Mouse (Mus musculus): ENCODE data around the gene 4933416C03Rik.

4933416C03Rik gene

DNA sequence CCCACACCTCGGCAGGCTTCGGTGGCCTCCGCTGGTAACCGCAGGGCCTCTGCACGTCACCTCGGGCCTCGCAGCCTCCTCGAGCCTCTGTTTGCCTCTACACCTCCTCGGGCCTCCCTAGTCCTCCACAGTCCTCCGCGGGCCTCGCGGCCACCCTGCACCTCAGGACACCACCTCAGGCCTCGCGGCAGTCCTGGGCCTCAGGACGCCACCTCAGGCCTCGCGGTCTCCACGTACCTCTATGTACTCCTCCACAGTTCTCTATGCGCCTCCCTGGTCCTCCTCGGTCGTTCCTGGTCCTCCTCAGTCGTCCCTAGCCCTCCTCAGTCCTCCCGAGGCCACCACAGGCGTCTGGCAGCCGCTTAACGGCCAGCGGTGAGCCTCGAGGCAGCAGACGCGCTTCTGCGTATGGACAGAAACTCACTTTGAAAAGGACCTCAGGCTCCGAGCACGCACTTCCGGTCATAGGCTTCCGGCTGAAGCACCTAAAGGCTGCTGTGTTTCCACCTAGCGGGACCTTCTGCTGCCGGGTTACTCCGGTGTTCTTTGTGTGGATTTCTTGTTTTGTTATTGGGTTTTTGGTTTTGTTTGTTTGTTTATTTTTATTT, at the start of gene 4933416C03Rik:
Gene 4933416C03Rik, minus strand, starts transcription at position 51 of the 608 bp plus-strand sequence.
- DNase-seq = no peak

DNA sequence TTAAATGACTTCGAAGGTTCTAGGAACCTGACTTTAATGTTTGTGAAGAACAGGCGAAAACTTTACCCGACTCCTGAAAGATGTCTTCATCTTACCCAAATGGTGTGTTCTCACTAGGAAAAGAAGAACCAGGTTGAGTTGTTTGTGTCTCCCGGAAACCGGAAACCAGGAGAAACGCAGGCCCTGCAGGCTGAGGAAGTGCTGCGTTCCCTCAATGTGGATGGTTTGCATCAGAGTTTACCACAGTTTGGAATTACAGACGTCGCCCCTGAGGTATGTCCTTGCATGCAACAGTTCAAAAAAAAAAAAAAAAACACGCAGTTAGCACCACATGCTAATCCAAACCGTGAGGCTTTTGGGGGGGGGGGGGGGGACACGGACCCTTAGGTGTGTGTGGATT, 48.6 kb upstream of the 4933416C03Rik start:
- no peak for DNase-seq

DNA sequence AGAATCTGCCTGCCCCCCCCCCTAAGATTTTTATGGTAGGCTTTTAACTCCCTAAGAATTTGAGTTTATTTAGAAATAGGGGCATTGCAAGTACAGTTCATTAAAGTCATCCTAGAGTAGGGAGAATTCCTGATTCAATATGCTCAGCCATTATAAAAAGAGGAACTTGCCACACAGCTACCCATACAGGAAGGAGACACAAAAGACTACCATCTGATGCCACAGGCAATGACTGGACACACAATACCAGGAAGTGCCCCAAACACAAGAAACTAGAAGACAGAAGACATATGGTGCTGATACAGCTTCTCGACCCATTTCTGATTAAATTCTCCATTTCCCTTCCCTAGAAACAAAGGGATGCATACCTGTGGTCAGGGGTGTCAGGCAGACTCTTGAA, 43.0 kb upstream of the 4933416C03Rik start:
- no peak for DNase-seq

DNA sequence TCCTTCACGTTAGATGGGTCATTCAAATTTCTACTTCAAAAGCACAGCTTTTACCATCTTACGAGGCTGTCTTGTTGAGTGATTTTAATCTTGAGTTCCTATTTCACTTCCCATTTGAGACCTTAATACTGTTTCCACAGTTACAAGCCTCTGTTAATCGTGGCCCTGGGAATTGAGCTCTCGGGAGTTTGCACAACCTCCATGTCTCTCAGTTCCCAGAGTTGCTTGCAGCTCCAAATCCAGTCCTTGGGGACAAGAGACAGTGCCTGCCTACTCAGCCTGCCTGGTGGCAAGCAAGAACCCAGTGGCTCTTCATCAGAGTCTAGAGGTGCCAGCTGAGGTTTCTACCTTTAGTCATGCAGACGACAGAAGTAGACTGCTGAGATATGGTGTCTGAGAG, 41.0 kb upstream of the 4933416C03Rik start:
- DNase-seq = no peak

DNA sequence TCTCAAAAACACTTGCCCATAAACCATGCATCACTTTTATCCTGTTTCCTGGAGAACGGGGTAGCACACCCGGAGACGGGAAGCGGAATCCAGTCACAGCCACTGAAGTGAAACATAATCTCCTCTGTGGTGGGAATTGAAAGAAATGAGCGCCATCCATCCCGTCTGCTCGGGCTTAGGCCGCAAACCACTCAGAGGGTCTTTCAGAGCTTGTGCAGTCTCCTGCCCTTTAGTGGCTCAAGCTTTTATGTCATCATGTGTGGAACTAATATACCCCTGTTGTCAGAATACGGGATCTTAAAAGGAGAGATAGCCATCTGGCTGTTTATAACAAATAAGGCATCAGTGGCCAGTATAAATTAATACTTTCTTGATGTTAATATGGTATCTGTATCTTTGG, 32.4 kb upstream of the 4933416C03Rik start:
- DNase-seq = no peak

DNA sequence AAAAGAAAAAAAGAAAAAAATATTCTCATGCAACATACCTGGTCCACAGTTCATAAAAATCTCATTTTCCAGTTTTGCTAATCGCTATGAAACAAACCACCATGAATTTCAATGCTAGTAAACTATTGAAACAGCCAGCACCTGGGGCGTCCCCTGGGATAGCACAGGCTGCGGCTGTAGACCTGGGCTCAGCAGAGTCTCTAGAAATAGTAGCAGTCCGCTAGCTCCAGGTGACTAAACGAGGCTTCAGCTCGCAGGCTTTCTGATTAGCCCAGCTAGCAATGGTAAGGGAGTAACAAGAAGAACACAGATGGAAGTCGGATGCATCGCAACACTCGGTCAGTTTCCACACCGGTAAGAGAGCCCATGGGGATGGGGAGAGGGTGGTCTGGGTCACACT, 30.0 kb upstream of the 4933416C03Rik start:
- DNase-seq = peak; percentile 19 to 35

DNA sequence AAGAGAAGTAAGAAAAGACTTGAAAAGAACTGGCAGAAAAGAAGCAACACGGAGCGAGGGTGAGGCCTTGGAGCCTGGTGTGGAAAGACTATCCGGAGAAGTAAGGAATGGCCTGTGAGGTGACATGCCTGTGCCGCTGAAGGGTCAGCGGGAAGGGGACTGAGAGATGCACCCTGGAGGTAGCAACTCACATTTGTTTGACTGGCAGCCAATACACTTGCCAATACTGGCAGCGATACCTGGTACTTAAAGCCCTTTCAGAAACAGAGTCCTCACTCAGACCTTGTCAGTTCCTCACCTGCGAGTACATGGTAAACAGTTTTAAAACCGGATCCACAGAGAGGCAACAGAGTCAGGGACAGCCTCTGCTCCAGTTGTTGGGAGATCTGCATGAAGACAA, 26.5 kb upstream of the 4933416C03Rik start:
- peak; percentile 30 to 45 for DNase-seq

DNA sequence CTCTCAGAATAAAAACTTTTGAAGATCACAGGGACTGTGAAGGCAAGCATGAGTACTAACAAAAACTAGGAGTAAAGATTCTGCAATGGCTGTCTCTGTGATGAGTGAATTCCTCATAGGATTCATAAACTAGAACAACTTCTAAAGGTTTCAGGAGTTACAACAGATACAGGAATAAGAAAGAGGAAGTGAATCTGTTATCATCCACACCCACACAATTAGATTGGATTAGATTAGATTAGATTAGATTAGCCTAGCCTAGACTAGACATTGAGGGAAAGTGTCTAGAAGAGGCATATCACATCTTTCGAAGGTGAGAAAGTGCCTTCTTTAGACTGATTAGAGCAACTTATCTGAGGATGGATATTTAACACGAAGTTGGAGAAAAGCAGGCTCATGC, 21.5 kb upstream of the 4933416C03Rik start:
- no peak for DNase-seq

DNA sequence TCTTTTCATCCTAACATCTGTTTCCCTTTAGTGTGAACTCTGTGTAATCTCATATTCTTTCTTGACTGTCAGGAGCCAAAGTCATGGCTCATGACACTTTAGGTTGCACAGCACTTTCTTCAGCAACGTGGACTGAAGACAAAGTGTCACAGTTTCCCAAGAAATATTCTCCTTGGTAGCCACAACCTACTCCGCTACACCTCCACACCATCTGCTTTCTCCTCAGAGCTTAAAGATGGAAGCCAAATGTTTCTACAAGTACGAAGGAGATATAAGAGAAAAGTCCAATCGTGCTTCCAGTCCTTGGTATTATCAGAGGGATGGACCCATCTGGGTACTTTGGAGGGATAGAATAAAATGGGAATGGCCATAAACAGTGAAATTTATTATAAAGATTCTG, 18.5 kb upstream of the 4933416C03Rik start:
- DNase-seq = no peak

DNA sequence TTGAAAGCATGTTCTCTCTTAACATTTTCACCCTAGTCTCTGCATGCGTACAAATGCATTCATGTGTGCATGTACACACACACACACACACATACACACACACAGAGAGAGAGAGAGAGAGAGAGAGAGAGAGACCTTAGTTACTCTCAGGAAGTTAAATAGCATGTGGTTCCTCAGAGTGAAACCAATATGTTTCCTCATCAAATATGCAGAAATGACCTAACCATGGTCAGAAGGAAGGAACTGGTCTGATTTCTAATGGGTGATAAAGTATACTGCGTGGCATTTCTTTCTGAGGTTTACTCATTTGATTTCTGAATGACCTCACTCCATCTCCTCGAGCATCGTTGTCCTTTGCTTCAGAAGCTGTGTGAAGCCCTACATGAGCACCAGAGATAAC, 17.5 kb upstream of the 4933416C03Rik start:
- no peak for DNase-seq

DNA sequence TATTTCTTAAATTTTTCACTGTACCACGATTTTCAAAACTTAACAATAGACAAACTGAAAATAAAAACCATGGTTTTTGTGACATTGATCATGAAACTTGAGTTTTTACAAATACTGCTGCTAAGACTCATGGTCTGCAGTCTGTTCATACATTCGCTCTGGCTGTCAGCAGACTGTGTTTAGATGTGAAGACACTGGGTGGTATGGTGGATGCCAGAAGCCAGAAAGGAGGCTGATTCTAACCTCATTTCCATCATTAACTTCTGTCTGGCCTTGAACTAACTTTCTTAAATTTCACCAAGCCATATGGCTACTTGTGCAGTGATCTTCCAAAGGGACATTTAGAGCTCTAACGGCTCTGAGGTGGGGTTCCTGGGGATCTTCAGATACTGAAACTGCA, 16.7 kb upstream of the 4933416C03Rik start:
- DNase-seq = no peak

DNA sequence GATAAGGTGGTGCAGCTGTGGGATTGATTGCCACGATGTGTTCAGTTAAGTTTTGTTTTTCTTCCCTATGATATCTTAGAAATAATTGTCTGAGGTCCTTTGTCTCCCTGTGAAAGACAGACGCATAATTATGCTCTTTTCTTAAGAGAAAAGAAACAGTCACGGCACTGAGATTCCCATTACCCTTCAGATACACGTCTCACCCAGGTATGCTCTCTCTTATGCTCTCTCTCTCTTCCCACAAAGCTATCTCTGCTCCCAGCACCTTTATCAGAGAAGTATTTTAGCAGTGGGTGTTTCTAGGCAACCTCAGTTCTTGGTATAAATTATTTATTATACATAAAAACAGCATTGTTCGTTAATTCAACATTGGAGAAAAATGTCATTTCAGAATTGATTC, 11.6 kb upstream of the 4933416C03Rik start:
- DNase-seq = no peak

DNA sequence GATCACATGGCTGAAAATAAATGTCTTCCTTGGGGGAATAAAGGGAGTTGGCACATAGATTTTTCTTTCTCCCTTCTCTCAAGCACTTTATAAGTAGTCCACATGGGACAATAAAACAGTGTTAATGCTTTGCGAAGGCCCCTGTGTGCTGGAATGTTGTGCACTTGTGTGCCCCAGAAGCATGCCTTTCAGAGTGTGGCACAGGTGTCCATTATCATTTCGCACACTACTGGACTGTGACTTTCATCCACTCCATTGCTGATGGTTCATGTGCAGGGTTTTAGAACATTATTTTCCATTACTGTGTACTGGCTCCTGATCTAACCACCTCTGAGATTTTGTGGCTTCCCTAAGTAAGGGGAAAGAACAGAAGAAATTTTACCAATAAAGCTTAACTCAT, 10.1 kb upstream of the 4933416C03Rik start:
- no peak for DNase-seq

DNA sequence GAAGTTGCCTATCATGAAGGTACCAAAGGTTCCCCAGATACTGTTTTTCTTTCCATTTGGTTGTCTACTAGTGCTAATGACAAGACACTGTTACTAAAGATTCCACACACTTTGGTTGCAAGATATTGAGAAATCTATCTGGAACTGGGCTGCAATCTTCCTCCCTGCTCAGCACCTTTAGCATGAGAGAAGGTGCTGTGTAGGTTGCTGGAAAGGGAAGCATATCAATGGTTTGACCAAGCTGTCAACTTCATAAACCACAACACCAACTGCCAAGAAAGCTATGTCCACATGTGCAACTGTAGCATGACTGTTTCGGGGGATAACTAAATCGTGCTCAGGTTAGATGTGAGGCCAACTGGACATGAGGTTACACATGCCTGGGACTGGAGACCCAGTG, 7.7 kb upstream of the 4933416C03Rik start:
- DNase-seq = no peak

DNA sequence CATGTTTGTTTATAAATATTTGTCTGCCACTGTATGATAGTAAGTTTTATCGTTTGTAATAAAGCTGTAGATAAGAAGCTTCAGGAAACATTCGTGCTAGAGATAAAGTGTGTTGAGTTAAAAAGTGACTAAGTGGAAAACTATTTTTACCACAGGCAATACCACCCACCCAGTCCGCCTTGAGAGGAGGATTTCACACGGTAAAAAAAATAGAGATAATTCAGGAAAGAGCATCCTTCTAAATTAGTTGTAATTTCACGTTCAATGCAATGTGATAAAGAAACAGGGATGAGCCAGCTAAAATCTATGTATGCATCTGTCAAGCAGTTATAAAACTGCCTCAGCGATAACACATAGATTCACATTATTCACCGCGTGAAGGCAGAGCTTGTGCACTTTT, 3.3 kb upstream of the 4933416C03Rik start:
- no peak for DNase-seq

DNA sequence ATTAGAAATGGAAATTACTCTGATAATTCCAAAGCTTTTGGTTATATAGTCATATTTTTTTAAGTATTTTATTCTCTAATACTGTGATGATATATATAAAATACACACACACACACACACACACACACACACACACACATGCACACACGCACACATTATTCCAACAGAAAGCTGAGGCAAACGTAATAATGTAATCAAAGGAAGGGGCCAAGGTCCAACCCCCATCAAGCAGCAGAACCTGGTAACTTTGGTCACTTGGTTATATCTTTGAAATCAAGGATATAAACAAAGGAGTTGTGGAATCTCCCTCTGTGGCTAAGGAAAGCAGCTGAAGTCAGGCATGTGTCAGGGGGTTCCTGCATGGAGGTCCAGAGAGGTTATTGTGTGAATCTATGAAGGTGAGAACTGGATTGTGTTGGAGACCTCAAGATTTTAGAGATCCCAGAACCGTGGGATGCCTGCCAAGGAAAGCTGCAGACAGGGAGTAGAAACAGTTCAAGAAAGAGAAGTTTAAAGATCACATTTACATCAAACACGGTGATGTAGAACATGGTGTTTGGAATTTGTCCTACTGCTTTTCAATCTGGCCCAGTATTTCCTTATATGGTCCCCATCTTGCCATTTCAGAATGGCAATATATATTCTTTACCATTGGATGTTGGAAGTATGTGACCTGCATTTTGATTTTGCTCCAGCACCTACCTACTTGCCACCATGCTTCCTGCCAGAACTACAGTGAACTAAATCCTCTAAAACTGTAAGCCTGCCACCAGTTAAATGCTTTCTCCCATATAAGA, 2.4 kb upstream of the 4933416C03Rik start:
- no peak for DNase-seq

DNA sequence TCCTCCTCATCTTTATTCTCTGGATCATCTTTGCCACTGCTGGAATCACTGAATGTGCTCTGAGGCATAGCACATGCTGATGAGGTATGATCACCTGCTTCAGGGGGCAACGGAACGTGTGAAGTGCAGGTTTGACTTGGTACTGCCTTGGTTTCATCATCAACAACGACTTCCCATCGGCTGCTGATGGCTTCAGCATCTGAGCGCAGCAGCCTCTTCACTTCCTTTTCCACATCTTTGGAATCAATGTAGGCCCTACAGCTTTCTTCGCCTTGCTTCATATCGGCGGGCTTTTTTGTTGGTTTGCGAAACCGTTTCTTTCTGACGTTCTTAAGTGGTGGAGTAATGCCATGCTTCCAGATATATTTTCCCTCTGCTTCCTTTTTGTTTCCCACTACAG, 849 bp downstream of the 4933416C03Rik start:
- DNase-seq = no peak

DNA sequence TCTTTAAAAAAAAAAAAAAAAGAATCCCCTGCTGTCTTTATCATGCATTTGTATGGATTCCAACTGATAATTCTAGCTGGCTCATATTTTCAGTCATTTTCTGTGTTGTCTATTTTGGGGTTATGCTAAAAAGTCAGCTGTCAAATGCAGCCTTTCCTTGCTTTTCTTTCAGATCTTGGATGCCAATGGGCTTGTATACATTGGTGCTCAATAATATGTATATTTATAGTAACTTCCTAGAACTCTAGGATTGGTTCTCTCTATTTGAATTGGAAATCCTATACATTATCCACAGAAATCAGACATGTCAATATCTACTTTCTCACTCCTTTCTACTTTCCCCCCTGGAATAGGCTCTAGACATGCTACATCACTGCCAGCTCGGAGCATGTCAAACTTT, 5.0 kb downstream of the 4933416C03Rik start:
- no peak for DNase-seq

DNA sequence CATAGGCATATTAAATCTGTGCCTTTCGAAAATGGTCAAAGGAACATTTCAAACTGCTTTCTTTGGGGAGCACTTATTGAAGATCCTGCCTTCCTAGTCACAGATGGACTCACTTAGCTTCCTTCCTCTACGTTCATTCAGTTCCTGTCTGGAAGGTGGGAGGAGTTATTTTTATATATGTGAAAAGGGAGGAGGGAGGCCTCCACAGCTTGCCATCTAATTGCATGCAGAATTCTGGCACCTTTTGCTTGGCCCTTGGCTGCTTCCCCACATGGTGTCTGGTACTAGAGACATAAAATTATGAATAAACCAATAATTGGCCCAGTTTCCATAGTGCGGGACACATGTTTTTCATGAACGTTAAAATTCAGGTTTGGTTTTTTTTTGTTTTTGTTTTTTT, 5.5 kb downstream of the 4933416C03Rik start:
- DNase-seq = peak; percentile 77 to 78

DNA sequence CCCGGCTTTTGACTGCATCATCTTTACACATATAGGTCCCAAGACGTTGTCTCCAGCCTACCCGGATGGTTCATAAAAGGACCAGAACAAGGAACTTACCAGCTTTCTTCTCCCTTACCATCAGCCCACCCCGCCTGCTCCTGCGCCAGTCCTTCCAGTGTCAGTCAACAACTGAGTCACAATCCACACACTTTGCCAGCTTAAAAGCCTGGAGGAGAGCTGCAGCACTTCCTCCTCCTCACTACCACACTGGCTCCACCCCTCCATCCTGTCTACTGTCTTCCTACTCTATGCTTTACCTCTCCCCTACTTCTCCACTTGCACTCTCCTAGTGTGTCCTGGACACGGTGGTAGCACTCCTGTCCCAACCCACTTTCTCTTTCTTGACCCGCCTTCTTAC, 15.2 kb downstream of the 4933416C03Rik start:
- DNase-seq = no peak

DNA sequence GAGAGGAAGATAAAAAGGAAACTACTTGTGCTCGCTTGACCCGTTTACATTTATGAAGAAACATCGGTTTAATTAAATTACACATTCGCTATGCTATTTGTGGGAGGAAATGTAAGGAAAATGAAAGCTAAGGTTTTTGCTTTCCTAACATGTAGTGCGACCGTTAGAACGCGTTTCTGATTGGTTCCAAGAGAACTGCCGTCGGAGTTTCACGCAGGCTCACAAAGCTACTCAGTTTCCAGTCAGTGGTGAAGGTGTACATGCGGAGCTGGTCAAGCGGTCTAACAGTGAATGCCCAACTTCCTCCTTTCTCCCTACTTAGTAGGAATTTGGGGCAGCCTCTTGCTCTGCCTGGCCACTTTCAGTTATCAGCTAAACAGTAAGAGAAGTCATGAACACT, 17.3 kb downstream of the 4933416C03Rik start:
- no peak for DNase-seq

DNA sequence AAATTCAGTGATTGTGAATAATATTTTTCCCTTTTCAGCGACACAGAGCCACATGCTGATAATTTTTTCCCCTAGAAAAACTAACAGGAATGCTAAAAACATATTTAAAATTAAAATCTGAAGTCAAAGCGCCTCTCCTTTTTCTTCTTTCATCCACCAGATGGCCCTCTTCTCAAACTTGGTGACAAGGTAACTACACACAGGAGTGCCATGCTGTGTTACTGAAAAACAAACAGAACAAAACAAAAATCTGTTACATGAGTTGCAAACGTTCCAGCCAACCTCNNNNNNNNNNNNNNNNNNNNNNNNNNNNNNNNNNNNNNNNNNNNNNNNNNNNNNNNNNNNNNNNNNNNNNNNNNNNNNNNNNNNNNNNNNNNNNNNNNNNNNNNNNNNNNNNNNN, 29.8 kb downstream of the 4933416C03Rik start:
- DNase-seq = peak; percentile 14 to 44

DNA sequence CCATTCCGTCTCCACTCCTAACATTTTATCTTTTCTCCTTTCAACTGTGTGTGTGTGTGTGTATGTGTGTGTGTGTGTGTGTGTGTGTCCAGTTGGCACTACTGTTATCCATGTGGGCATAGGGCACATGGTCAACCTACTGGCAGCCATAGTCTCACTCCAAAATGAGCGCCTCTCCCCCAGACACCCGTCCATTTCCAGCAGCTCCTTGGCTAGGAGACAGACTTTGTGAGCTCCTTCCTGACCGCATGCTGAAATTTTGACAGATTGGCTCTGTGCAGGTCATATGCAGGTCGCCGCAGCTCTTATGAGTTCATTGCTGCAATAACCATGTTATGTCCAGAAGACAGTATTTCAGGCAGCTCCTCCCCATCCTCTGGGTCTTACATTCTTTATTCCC, 32.9 kb downstream of the 4933416C03Rik start:
- peak; percentile 75 to 77 for DNase-seq

DNA sequence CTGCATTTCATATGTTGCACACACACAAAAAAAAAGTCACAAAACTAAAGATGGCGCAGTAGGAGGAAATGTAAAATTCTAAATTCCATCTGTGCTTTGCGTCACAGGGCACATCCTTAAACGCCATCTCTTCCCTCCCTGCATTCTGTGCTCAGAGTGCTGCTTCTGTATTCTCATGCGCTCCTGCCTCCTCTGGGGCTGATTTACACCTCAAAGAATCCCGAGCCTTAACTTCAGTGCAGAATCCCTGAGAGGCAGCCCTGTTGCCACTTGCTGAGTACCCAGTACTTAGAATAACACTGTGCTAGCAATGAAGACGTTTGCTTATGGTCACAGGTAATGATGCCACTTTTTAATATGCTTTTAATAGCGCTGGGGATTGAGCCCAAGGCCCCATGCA, 34.3 kb downstream of the 4933416C03Rik start:
- DNase-seq = no peak

DNA sequence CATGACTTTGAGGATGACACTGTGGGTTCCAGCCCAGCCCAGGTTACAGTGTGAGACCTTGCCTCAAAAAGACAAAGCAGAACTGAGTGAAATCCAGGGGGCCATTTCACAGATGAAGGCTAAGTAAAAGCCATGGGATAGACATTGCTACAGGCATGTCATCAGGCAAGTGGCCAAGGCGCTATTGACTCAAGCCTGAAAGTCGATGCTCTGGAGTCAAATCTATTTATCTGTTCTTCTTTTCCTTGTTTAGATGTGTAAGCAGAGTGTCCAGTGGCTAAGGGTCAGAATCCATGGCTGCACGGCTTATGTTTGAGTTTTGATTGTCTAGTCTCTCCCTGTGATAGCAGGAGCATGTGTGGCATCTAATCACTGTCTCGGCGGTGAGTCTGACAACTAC, 35.1 kb downstream of the 4933416C03Rik start:
- DNase-seq = no peak

Data from cerebellum, postnatal 36 days (tissue).